Mouse (Mus musculus) heart, embryonic 13.5 days (tissue): ENCODE measurements at regions not wholly inside any gene's neighbourhood (a gene's known extent, or its start where the extent isn't known, plus 50 kb on each side); places are given as distances from the start of the nearest gene placed in this dataset.

Experiments
- ATAC-seq: fragments of 200-750 bp; cut with Nextera tagmentation; 2 replicates; pipeline ENCODE4 v1.8.0; 2017; ENCODE audit warnings: moderate TSS enrichment; ENCODE audit not compliant: insufficient number of reproducible peaks, low FRiP score, low TSS enrichment; ENCODE audit errors: extremely low read depth
- H3K27ac ChIP-seq: fragments of 300-500 bp; sonication (generic); replicated peaks from 2 replicates; pipeline ENCODE4 v1.5.1; 2015; ENCODE audit warnings: moderate library complexity, mild to moderate bottlenecking, inconsistent platforms
- H3K27me3 ChIP-seq: fragments of 300-500 bp; sonication (generic); replicated peaks from 2 replicates; pipeline ENCODE4 v1.6.1; 2015; ENCODE audit warnings: mild to moderate bottlenecking, inconsistent platforms
- H3K36me3 ChIP-seq: fragments of 300-500 bp; sonication (generic); 2 replicates; pipeline ENCODE4 v1.6.1; 2015; ENCODE audit warnings: mild to moderate bottlenecking, inconsistent platforms
- H3K4me1 ChIP-seq: fragments of 300-500 bp; sonication (generic); 2 replicates; pipeline ENCODE4 v1.6.1; 2015; ENCODE audit warnings: inconsistent platforms
- H3K4me2 ChIP-seq: fragments of 300-500 bp; sonication (generic); 2 replicates; pipeline ENCODE4 v1.6.1; 2015; ENCODE audit warnings: inconsistent platforms, mild to moderate bottlenecking, moderate library complexity
- H3K4me3 ChIP-seq: fragments of 300-500 bp; sonication (generic); 2 replicates; pipeline ENCODE4 v1.5.1; 2015; ENCODE audit warnings: moderate library complexity, mild to moderate bottlenecking, inconsistent platforms
- H3K9ac ChIP-seq: fragments of 300-500 bp; sonication (generic); 2 replicates; pipeline ENCODE4 v1.6.1; 2015; ENCODE audit warnings: inconsistent platforms, mild to moderate bottlenecking, moderate library complexity
- H3K9me3 ChIP-seq: fragments of 300-500 bp; sonication (generic); 2 replicates; pipeline ENCODE4 v1.6.1; 2016; ENCODE audit warnings: inconsistent platforms
- WGBS: fragments of 180-500 bp; shearing (Covaris S2); methylation state at CpG from one replicate; pipeline ENCODE4 v1.1.7; 2015; ENCODE audit warnings: mixed read lengths; 5-methylcytosine and 5-hydroxymethylcytosine counted together

- no peak overlapping the region for H3K27ac ChIP-seq
- H3K4me3 ChIP-seq = peak overlapping the region; percentile 17; the same call in 1 of the 2 replicates
- H3K27me3 ChIP-seq = peaks cover 11% of the 10 kb centered on the region
- no peaks in the 10 kb centered on the region for H3K9me3 ChIP-seq
- peak overlapping the region; percentile 51 for H3K4me2 ChIP-seq
- 58% methylated on average over 15 of the region's 15 CpGs for WGBS
- peak overlapping the region; percentile 40; the same call in 1 of the 2 replicates for H3K9ac ChIP-seq
- ATAC-seq = no peak
- H3K36me3 ChIP-seq = no peaks in the 10 kb centered on the region
- H3K4me1 ChIP-seq = peaks cover 18% of the 10 kb centered on the region
These were observed 425.3 kb upstream of the Smim15 start for GRCm38 (mm10) chr13:107618796-107619429.

- Histone ChIP-seq H3K9me3 (no peaks in the 10 kb centered on the region), H3K36me3 (no peaks in the 10 kb centered on the region), H3K27ac (no peak overlapping the region), H3K9ac (no peak overlapping the region), H3K27me3 (peaks cover 11% of the 10 kb centered on the region), H3K4me3 (no peak overlapping the region), H3K4me2 (no peak overlapping the region), H3K4me1 (peaks cover 18% of the 10 kb centered on the region)
- no peak for ATAC-seq
- WGBS = 56% methylated on average over 8 of the region's 8 CpGs
These were observed 425.9 kb upstream of the Smim15 start for GRCm38 (mm10) chr13:107618369-107618771.

- 68% methylated on average over 2 of the region's 2 CpGs for WGBS
- H3K36me3 ChIP-seq = no peaks in the 10 kb centered on the region
- H3K4me3 ChIP-seq = no peak overlapping the region
- peaks cover 11% of the 10 kb centered on the region for H3K27me3 ChIP-seq
- no peak for ATAC-seq
- no peak overlapping the region for H3K27ac ChIP-seq
- peaks cover 18% of the 10 kb centered on the region for H3K4me1 ChIP-seq
- no peak overlapping the region for H3K9ac ChIP-seq
- no peaks in the 10 kb centered on the region for H3K9me3 ChIP-seq
- no peak overlapping the region for H3K4me2 ChIP-seq
These were observed 426.7 kb upstream of the Smim15 start for GRCm38 (mm10) chr13:107617582-107617981.

GRCm38 (mm10) chr13:107616775-107617174 is 427.5 kb upstream of the Smim15 start:
- Histone ChIP-seq H3K27ac (no peak overlapping the region), H3K27me3 (peaks cover 3% of the 10 kb centered on the region; the same call in 1 of the 2 replicates), H3K9ac (no peak overlapping the region), H3K36me3 (no peaks in the 10 kb centered on the region), H3K9me3 (no peaks in the 10 kb centered on the region), H3K4me2 (no peak overlapping the region), H3K4me1 (peaks cover 18% of the 10 kb centered on the region), H3K4me3 (no peak overlapping the region)
- WGBS = 71% methylated on average over 4 of the region's 4 CpGs
- no peak for ATAC-seq

- Histone ChIP-seq H3K4me1 (peaks cover 9% of the 10 kb centered on the region), H3K9ac (no peak overlapping the region), H3K27me3 (no peaks in the 10 kb centered on the region), H3K4me2 (no peak overlapping the region), H3K27ac (no peak overlapping the region), H3K4me3 (no peak overlapping the region), H3K36me3 (no peaks in the 10 kb centered on the region), H3K9me3 (no peaks in the 10 kb centered on the region)
- WGBS = 66% methylated on average over 3 of the region's 3 CpGs
- ATAC-seq = no peak
These were observed 435.2 kb upstream of the Smim15 start for GRCm38 (mm10) chr13:107608996-107609503.

GRCm38 (mm10) chr13:107607294-107607693 is 437.0 kb upstream of the Smim15 start:
- H3K27ac ChIP-seq = no peak overlapping the region
- H3K9ac ChIP-seq = no peak overlapping the region
- H3K36me3 ChIP-seq = no peaks in the 10 kb centered on the region
- ATAC-seq = no peak; the same call in 1 of the 2 replicates
- H3K4me3 ChIP-seq = no peak overlapping the region
- H3K4me2 ChIP-seq = no peak overlapping the region
- H3K9me3 ChIP-seq = peaks cover 5% of the 10 kb centered on the region; the same call in 1 of the 2 replicates
- no peaks in the 10 kb centered on the region for H3K27me3 ChIP-seq
- 46% methylated on average over 4 of the region's 4 CpGs for WGBS
- peaks cover 9% of the 10 kb centered on the region for H3K4me1 ChIP-seq

- no peak overlapping the region for H3K4me3 ChIP-seq
- peaks cover 25% of the 10 kb centered on the region for H3K4me1 ChIP-seq
- 76% methylated on average over 5 of the region's 5 CpGs for WGBS
- no peaks in the 10 kb centered on the region for H3K36me3 ChIP-seq
- H3K4me2 ChIP-seq = no peak overlapping the region
- H3K9ac ChIP-seq = no peak overlapping the region
- no peak overlapping the region for H3K27ac ChIP-seq
- no peak for ATAC-seq
- H3K27me3 ChIP-seq = no peaks in the 10 kb centered on the region
- peaks cover 5% of the 10 kb centered on the region; the same call in 1 of the 2 replicates for H3K9me3 ChIP-seq
These were observed 442.1 kb upstream of the Smim15 start for GRCm38 (mm10) chr13:107602149-107602548.

- peak overlapping the region; percentile 48; the same call in 1 of the 2 replicates for H3K9ac ChIP-seq
- no peak for ATAC-seq
- H3K4me2 ChIP-seq = peak overlapping the region; percentile 59
- 83% methylated on average over 4 of the region's 4 CpGs for WGBS
- H3K36me3 ChIP-seq = no peaks in the 10 kb centered on the region
- peaks cover 24% of the 10 kb centered on the region for H3K4me1 ChIP-seq
- H3K4me3 ChIP-seq = peak overlapping the region; percentile 26; the same call in 1 of the 2 replicates
- H3K27me3 ChIP-seq = no peaks in the 10 kb centered on the region
- no peak overlapping the region for H3K27ac ChIP-seq
- H3K9me3 ChIP-seq = peaks cover 5% of the 10 kb centered on the region; the same call in 1 of the 2 replicates
These were observed 443.2 kb upstream of the Smim15 start for GRCm38 (mm10) chr13:107601132-107601439.

- 27% methylated on average over 22 of the region's 22 CpGs for WGBS
- ATAC-seq = 0 out of 2 replicates have a peak, but pooled peaks have one; percentile 58
These were observed 443.7 kb upstream of the Smim15 start for GRCm38 (mm10) chr13:107600331-107601131.

GRCm38 (mm10) chr13:107599094-107599644 is 445.1 kb upstream of the Smim15 start:
- H3K27ac ChIP-seq = no peak overlapping the region
- H3K4me1 ChIP-seq = peaks cover 24% of the 10 kb centered on the region
- H3K36me3 ChIP-seq = no peaks in the 10 kb centered on the region
- no peak overlapping the region for H3K4me2 ChIP-seq
- no peak overlapping the region for H3K4me3 ChIP-seq
- 34% methylated on average over 4 of the region's 4 CpGs for WGBS
- no peak overlapping the region for H3K9ac ChIP-seq
- peaks cover 5% of the 10 kb centered on the region; the same call in 1 of the 2 replicates for H3K9me3 ChIP-seq
- ATAC-seq = no peak
- no peaks in the 10 kb centered on the region for H3K27me3 ChIP-seq

More at GRCm38 (mm10) chr13:107600331-107601131, 443.7 kb upstream of the Smim15 start:
- Histone ChIP-seq H3K9me3 (peaks cover 5% of the 10 kb centered on the region; the same call in 1 of the 2 replicates), H3K9ac (peak overlapping the region; percentile 48), H3K4me3 (peak overlapping the region; percentile 26), H3K4me1 (peaks cover 24% of the 10 kb centered on the region), H3K27me3 (no peaks in the 10 kb centered on the region), H3K27ac (no peak overlapping the region), H3K36me3 (no peaks in the 10 kb centered on the region), H3K4me2 (peak overlapping the region; percentile 59)

- Histone ChIP-seq H3K36me3 (no peaks in the 10 kb centered on the region), H3K27ac (no peak overlapping the region), H3K4me2 (no peak overlapping the region), H3K4me3 (no peak overlapping the region), H3K9me3 (peaks cover under 1% of the 10 kb centered on the region; the same call in 1 of the 2 replicates), H3K27me3 (no peaks in the 10 kb centered on the region), H3K4me1 (peaks cover 24% of the 10 kb centered on the region), H3K9ac (no peak overlapping the region)
- 61% methylated on average over 1 of the region's 1 CpGs for WGBS
- no peak for ATAC-seq
These were observed 445.9 kb upstream of the Smim15 start for GRCm38 (mm10) chr13:107598391-107598790.
